Mouse (Mus musculus) myocyte (in vitro differentiated cells): Measurements from ENCODE around the gene Krt12. TPM values are rescaled to one million over a fixed set of nuclear protein-coding genes. Genes with fewer than 3 reads are reported as not detected.

Experiments
- H3K27me3 ChIP-seq: one replicate; pipeline ENCODE4 v1.6.1; 2011; ENCODE audit not compliant: control insufficient read depth, insufficient read depth, insufficient read length
- H3K36me3 ChIP-seq: one replicate; pipeline ENCODE4 v1.6.1; 2011; ENCODE audit not compliant: control insufficient read depth, insufficient read depth
- H3K4me2 ChIP-seq: one replicate; pipeline ENCODE4 v1.6.1; 2011; ENCODE audit warnings: low read depth, control low read depth
- H3K4me3 ChIP-seq: one replicate; pipeline ENCODE4 v1.5.1; 2011; ENCODE audit warnings: mild to moderate bottlenecking, control low read depth, moderate library complexity
- H3K79me2 ChIP-seq: one replicate; pipeline ENCODE4 v1.6.1; 2011; ENCODE audit not compliant: control insufficient read depth, insufficient read depth
- H3ac ChIP-seq: one replicate; pipeline ENCODE4 v1.6.1; 2011; ENCODE audit not compliant: control insufficient read depth, insufficient read length
- CEBPB ChIP-seq: IDR thresholded peaks from 2 replicates; pipeline ENCODE4 v1.6.1; 2011; ENCODE audit warnings: mild to moderate bottlenecking, moderate library complexity; ENCODE audit not compliant: poor library complexity, insufficient read depth, severe bottlenecking
- E2F4 ChIP-seq: IDR thresholded peaks from one replicate; pipeline ENCODE4 v1.6.1; 2011; ENCODE audit warnings: mild to moderate bottlenecking, control low read depth, moderate library complexity; ENCODE audit not compliant: insufficient read depth
- MAX ChIP-seq: IDR thresholded peaks from one replicate; pipeline ENCODE4 v1.6.1; 2011; ENCODE audit warnings: low read depth, mild to moderate bottlenecking, control low read depth
- MYOD1 ChIP-seq, 3 experiments: IDR thresholded peaks; one replicate each; pipeline ENCODE4 v1.6.1; 2011; ENCODE audit warnings: control low read depth in 2 of 3, low read depth in 2 of 3, mild to moderate bottlenecking in 2 of 3, moderate library complexity in 1 of 3; ENCODE audit not compliant: insufficient read length in 2 of 3, control insufficient read depth in 1 of 3
- MYOG ChIP-seq, 3 experiments: IDR thresholded peaks; one replicate each; pipeline ENCODE4 v1.6.1; 2011; ENCODE audit warnings: control low read depth in 2 of 3, low read depth in 2 of 3, mild to moderate bottlenecking in 2 of 3; ENCODE audit not compliant: insufficient read length in 2 of 3, control insufficient read depth in 1 of 3, insufficient read depth in 1 of 3
- POLR2A ChIP-seq: IDR thresholded peaks from one replicate; pipeline ENCODE4 v1.6.1; 2011; ENCODE audit warnings: low read depth, mild to moderate bottlenecking, control low read depth, moderate library complexity; ENCODE audit not compliant: insufficient read length
- POLR2AphosphoS2 ChIP-seq: IDR thresholded peaks from one replicate; pipeline ENCODE4 v1.6.1; 2011; ENCODE audit warnings: low read depth, control low read depth; ENCODE audit not compliant: insufficient read length
- REST ChIP-seq: IDR thresholded peaks from one replicate; pipeline ENCODE4 v1.6.1; 2011; ENCODE audit warnings: mild to moderate bottlenecking, control low read depth, moderate library complexity; ENCODE audit not compliant: insufficient read depth, insufficient read length
- SRF ChIP-seq: IDR thresholded peaks from one replicate; pipeline ENCODE4 v1.6.1; 2011; ENCODE audit warnings: low read depth; ENCODE audit not compliant: control insufficient read depth, insufficient read length
- TCF12 ChIP-seq: IDR thresholded peaks from one replicate; pipeline ENCODE4 v1.6.1; 2011; ENCODE audit warnings: mild to moderate bottlenecking, control low read depth; ENCODE audit not compliant: poor library complexity, insufficient read depth, severe bottlenecking
- TCF3 ChIP-seq: IDR thresholded peaks from one replicate; pipeline ENCODE4 v1.6.1; 2011; ENCODE audit warnings: low read depth, control low read depth; ENCODE audit not compliant: insufficient read length
- USF1 ChIP-seq: IDR thresholded peaks from one replicate; pipeline ENCODE4 v1.6.1; 2011; ENCODE audit warnings: low read depth, mild to moderate bottlenecking, control low read depth, moderate library complexity
- polyA plus RNA-seq: library from polyadenylated mRNA; unstranded; fragments of >200 nt; fragmentation: generic; extraction: Trizol; gene quantifications from one replicate; pipeline ENCODE4 v1.2.1, GENCODE M21; 2012; ENCODE audit warnings: missing spikeins

Gene Krt12
- polyA plus RNA-seq, 1 experiment: not detected

DNA sequence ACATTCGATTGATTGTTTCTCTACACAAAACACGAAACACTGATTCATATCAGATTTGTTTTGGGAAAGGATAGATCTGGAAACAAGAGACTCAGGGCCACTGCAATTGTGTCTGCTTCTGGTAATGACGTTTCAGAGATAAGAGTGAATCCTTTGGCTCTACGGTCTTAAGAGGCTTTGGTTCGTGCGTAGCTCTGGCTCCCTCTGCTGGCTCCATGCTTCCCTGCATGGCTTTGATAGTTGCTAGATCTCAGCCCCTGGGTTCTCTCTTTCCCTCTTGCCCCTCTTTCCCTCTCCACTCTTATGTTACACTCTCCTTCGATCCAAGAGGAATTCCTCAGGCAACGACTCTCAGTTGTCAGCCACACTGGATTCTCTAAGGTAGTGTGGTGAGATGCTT lies 41.1 kb upstream of the Krt12 start:
- Histone ChIP-seq H3K4me2 (no peak overlapping the region), H3ac (no peak overlapping the region), H3K4me3 (no peak overlapping the region), H3K79me2 (no peaks in the 10 kb centered on the region), H3K36me3 (no peaks in the 10 kb centered on the region), H3K27me3 (no peaks in the 10 kb centered on the region)
- TF ChIP-seq E2F4: no peak
- TF ChIP-seq MYOD1 (IDR thresholded peaks at IDR 0.05; ENCODE audit: control insufficient read depth in 1 of 3, insufficient read length in 2 of 3, low read depth in 2 of 3): no peak
- no peak for TF ChIP-seq POLR2A
- TF ChIP-seq TCF12: no peak
- TF ChIP-seq REST: no peak
- TF ChIP-seq MAX: no peak
- TF ChIP-seq SRF: no peak
- TF ChIP-seq CEBPB: no peak
- TF ChIP-seq MYOG (IDR thresholded peaks at IDR 0.05; ENCODE audit: control insufficient read depth in 1 of 3, insufficient read depth in 1 of 3, insufficient read length in 2 of 3, low read depth in 2 of 3): no peak
- TF ChIP-seq USF1: no peak
- TF ChIP-seq POLR2AphosphoS2: no peak
- TF ChIP-seq TCF3: no peak

DNA sequence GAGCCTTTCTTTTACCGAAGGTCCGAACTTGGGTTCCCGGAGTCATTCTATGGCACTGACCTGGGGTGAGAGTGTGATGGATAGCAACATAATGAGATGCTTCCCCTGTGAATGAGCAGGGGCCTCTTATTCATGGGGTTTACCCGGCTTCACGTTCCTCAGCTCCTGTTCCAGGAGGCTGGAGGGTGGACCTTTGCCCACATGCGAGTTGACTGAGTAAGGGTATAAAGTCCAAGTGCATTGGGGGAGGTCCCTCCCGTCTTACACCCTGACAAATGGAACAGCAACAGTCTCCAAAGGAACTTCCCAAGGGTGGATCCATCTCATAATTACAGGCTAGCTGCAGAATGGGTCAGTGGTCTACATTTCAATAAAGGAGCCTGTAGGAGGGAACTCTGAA lies 39.7 kb upstream of the Krt12 start:
- no peak overlapping the region for H3ac ChIP-seq
- H3K36me3 ChIP-seq: no peaks in the 10 kb centered on the region
- H3K27me3 ChIP-seq: no peaks in the 10 kb centered on the region
- no peak overlapping the region for H3K4me3 ChIP-seq
- H3K4me2 ChIP-seq: no peak overlapping the region
- TF ChIP-seq MYOD1 (IDR thresholded peaks at IDR 0.05; ENCODE audit: control insufficient read depth in 1 of 3, insufficient read length in 2 of 3, low read depth in 2 of 3): no peak
- TF ChIP-seq CEBPB: no peak
- no peak for TF ChIP-seq E2F4
- TF ChIP-seq POLR2AphosphoS2: no peak
- TF ChIP-seq MYOG (IDR thresholded peaks at IDR 0.05; ENCODE audit: control insufficient read depth in 1 of 3, insufficient read depth in 1 of 3, insufficient read length in 2 of 3, low read depth in 2 of 3): no peak
- no peak for TF ChIP-seq MAX
- no peak for TF ChIP-seq SRF
- TF ChIP-seq POLR2A: no peak
- no peaks in the 10 kb centered on the region for H3K79me2 ChIP-seq

DNA sequence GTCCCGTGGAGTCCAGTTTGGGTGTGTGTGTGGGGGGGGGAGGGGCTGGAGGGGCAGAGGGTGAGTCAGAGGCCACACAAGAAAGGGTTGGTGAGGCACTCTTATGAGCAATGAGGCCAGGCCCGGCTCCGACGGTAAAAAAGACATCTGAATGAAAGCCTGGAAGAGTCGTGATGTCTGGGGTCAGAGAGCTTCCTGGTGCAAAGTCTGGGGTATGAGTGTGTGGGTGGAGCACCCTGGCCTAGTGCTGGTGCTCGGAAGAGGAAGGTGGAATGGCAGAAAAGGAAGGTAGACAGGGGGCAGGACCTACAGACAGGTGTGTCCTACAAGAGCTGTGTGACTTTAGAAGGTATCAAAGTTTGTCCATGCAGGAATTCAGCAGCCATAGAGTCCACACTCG lies 36.8 kb upstream of the Krt12 start:
- Histone ChIP-seq H3K4me2 (no peak overlapping the region), H3ac (no peak overlapping the region), H3K36me3 (no peaks in the 10 kb centered on the region), H3K27me3 (no peaks in the 10 kb centered on the region), H3K4me3 (no peak overlapping the region), H3K79me2 (no peaks in the 10 kb centered on the region)
- TF ChIP-seq MYOG (IDR thresholded peaks at IDR 0.05; ENCODE audit: control insufficient read depth in 1 of 3, insufficient read depth in 1 of 3, insufficient read length in 2 of 3, low read depth in 2 of 3) (no peak), SRF (no peak), POLR2AphosphoS2 (no peak), TCF12 (no peak), MYOD1 (IDR thresholded peaks at IDR 0.05; ENCODE audit: control insufficient read depth in 1 of 3, insufficient read length in 2 of 3, low read depth in 2 of 3) (no peak), E2F4 (no peak), REST (no peak), CEBPB (no peak), MAX (no peak)

DNA sequence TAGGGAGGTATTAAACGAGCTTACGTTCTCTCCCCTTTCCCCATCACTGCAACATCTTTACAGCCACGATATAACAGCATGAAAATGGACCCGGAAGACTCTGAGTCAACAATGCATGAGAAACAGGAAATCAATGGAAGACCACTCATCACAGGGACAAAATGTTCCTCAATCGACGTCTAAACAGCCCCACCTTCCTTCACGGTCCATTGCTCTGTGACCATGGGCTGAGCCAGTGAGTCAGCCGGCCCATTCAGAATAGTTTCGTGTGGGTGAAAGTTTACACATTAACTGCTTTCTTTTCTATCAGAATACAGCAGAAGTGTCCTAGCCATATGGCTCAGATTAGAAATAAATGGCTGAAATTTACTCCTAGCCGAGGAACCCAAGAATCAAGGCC lies 32.7 kb upstream of the Krt12 start:
- Histone ChIP-seq H3K4me2 (no peak overlapping the region), H3K79me2 (no peaks in the 10 kb centered on the region), H3ac (no peak overlapping the region), H3K27me3 (peaks cover 6% of the 10 kb centered on the region), H3K36me3 (no peaks in the 10 kb centered on the region), H3K4me3 (no peak overlapping the region)
- TF ChIP-seq TCF3 (no peak), E2F4 (no peak), TCF12 (no peak), CEBPB (no peak), SRF (no peak)

DNA sequence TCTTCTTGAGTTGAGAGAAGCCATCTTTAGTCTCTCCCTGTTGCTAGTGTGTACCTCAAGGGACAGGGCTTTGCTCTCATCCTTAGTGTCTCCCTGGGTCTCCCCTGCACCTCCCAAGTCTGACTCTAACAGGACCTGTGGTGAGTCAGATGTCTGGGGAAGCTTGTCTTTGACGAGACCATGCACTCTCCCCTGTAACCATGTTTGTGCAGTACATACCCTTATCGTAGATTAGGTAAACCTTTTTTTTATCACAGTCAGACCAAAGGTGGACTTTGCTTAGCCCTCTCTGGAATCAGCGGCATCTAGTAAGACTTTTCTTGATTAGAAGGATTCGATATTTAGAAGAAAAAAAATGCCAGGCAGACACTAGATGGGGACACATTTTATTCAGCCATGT lies 32.0 kb upstream of the Krt12 start:
- no peak for TF ChIP-seq E2F4
- TF ChIP-seq POLR2AphosphoS2: no peak
- TF ChIP-seq TCF12: no peak
- H3ac ChIP-seq: no peak overlapping the region
- no peak overlapping the region for H3K4me2 ChIP-seq
- H3K4me3 ChIP-seq: no peak overlapping the region
- H3K36me3 ChIP-seq: no peaks in the 10 kb centered on the region
- H3K27me3 ChIP-seq: peaks cover 9% of the 10 kb centered on the region
- no peaks in the 10 kb centered on the region for H3K79me2 ChIP-seq
